Mouse (Mus musculus): ENCODE measurements around the gene E2f6. TPM values are rescaled to one million over a fixed set of nuclear protein-coding genes. Genes with fewer than 3 reads are reported as not detected.
A peak's percentile ranks its signal among the peaks of the same experiment; 100 is the strongest.

E2f6 gene
- total RNA-seq, 2 experiments from 2014 or later: 23.8 to 26.5 TPM

GRCm38 (mm10) chr12:16837766-16838165, 27.0 kb downstream of the E2f6 start:
- intact Hi-C loops (cut with DNase I): loop anchor here (5.0 to 10.0 kb wide), 2 partner anchors 60 to 707 kb away; partner anchors contain the start of gene Odc1
- DNase-seq (ENCODE audit: low spot score in 2 of 2): no peak

DNA sequence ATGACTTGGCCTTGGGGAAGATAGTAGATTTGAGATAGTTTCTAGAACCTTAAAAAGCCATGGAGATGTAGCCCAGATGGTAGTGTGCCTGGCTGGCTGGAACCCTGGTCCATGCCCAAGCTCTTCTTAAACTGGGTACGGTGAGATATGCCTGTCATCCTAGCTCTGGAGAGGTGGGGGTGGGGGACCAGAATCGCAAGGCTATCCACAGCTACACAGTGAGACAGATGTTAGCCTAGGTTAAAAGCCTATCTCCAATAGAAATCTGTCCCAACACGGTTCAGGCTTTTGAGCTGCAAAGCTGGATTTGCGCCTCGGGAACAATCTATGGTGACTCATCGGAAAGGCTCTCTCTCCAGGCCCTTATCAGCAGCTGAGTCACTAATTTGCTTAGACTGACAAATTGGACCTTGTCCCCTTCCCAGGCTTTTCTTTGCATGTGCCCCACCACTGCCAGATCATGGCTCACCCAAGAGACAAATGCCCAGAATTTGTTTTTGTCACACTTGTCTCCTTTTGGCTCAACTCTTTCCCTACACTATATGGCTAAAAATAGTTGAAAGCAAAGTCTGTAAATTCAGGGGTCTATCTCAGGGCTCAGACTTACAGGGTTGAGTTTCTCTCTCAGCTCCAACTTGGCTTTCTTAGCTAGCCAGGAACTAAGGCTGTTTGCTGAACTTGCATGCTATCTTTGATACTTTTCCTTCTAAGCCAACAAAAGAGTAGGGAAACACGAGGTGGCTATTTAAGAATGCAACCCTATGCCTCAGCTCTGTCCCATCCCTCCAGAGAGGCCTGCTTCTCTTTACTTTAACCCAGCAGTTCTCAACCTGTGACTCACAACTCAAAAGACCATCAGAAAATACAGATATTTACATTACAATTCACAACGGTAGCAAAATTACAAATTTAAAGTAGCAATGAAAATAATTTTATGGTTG, 30.3 kb downstream of the E2f6 start:
- intact Hi-C loops (cut with DNase I): no loop called here
- DNase-seq (ENCODE audit: low spot score in 2 of 2): no peak

- DNase-seq (ENCODE audit: low spot score in 2 of 2): peak; percentile 44 to 45
- intact Hi-C loops (cut with DNase I): no loop called here
Measured at GRCm38 (mm10) chr12:16844623-16845592, 34.1 kb downstream of the E2f6 start.

GRCm38 (mm10) chr12:16847204-16847792, 36.5 kb downstream of the E2f6 start:
- intact Hi-C loops (cut with DNase I): no loop called here
- no peak for DNase-seq (ENCODE audit: low spot score in 2 of 2)

DNA sequence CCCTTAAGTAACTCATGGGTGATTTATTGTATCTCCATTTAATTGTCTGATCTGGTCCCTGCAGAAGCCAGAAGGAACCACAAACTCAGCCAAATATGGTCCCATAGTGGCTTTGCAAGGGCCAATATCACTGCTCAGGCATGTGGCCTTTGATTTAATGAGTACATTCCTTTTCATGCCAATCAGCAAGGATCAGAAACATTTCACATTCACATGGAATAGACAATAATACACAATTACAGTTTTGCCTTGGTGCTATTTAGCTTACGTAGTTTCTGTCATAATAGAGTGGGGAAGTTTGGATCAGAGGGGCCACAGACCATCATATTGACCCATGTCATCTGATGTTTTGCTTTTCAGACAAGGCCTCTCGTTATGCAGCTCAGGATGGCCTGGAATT, 37.7 kb downstream of the E2f6 start:
- intact Hi-C loops (cut with DNase I): no loop called here
- no peak for DNase-seq (ENCODE audit: low spot score in 2 of 2)

DNA sequence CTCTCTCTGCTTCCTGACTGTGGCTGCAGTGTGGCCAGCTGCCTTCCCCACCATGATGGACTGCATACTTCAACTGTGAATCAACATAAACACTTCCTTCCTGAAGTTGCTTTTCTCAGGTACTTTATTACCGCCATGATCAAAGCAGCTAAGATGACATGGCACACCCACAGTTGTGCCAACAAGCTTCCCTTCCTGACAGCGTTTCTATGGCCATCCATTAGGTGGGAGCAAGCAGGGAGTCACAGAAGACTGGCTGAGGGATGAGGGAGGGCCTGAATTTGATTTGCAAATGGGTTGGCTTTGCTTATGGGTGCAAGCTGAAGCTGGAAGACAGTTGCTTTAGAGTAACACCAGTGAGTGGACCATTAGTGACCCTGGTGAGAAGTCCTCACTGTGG, 39.1 kb downstream of the E2f6 start:
- no peak for DNase-seq (ENCODE audit: low spot score in 2 of 2)
- intact Hi-C loops (cut with DNase I): no loop called here

GRCm38 (mm10) chr12:16850431-16851375, 39.9 kb downstream of the E2f6 start:
- DNase-seq (ENCODE audit: low spot score in 2 of 2): peak; percentile 54 to 79
- intact Hi-C loops (cut with DNase I): no loop called here

GRCm38 (mm10) chr12:16853431-16854165, 42.8 kb downstream of the E2f6 start:
- DNase-seq (ENCODE audit: low spot score in 2 of 2): peak in 1 of 2 experiments; percentile 39
- intact Hi-C loops (cut with DNase I): no loop called here

- peak; percentile 74 to 91 for DNase-seq (ENCODE audit: low spot score in 2 of 2)
- intact Hi-C loops (cut with DNase I): no loop called here
Measured at GRCm38 (mm10) chr12:16855632-16856305, 45.0 kb downstream of the E2f6 start.

DNA sequence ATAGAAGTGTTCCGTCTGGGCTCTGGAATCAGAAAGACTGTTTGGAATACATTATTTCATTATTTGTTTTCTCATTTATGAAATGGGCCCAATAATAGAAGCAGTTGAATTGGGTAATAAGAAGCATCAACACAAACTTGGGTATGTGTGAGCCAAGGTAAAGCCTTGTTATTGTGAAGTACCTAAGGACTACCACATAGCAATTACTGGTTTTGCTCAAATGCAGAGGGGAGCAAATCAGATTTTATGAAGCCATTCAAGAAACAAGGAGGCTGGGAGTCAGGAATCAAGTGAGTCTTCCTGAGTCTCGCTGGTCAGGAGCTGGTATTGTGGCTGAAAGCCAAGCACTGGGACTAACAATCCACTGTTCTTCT, 45.5 kb downstream of the E2f6 start:
- DNase-seq (ENCODE audit: low spot score in 2 of 2): no peak
- intact Hi-C loops (cut with DNase I): no loop called here

- intact Hi-C loops (cut with DNase I): no loop called here
- no peak for DNase-seq (ENCODE audit: low spot score in 2 of 2)
Measured at GRCm38 (mm10) chr12:16858081-16858480, 47.3 kb downstream of the E2f6 start.

- no peak for DNase-seq (ENCODE audit: low spot score in 2 of 2)
- intact Hi-C loops (cut with DNase I): no loop called here
Measured at GRCm38 (mm10) chr12:16859781-16860180, 49.0 kb downstream of the E2f6 start.

GRCm38 (mm10) chr12:16860533-16860932, 49.8 kb downstream of the E2f6 start:
- intact Hi-C loops (cut with DNase I): no loop called here
- no peak for DNase-seq (ENCODE audit: low spot score in 2 of 2)

DNA sequence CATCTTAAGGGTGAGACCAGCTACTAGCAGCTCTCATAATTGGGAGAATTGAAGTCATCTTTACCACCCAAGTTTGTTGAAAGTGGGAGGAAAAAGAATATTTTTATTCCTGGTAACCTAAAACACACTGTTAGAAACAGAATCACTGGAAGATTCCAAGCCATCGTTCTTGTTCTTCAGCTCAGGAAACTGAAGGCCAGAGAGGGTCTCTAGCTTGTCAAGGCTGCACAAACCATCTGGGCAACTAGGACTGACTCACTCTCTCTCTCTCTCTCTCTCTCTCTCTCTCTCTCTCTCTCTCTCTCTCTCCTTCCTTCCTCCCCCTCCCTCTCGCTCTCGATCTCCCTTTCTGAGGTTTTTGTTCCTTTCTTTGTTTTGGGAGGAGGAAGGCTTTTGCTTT, 50.2 kb downstream of the E2f6 start:
- no peak for DNase-seq (ENCODE audit: low spot score in 2 of 2)
- intact Hi-C loops (cut with DNase I): no loop called here

GRCm38 (mm10) chr12:16864477-16864876, 53.7 kb downstream of the E2f6 start:
- no peak for DNase-seq (ENCODE audit: low spot score in 2 of 2)
- intact Hi-C loops (cut with DNase I): no loop called here

DNA sequence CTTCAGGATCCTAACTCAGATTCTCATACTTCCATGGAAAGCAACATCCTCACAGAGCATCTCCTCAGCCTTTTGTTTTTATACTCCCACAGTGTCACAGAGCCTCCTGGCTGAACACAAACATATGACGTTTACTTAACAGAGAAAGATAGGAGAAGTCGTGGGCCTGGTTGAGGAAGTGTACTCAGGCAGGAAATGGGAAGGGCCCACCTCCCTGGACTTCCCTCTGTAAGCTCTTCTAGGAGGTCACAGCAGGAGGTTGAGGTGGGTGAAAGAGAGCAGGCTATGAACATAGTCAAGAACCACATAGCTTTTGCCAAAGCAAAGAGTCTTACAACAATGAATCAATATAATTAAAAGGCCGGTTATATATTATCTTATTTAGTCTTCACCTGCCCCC, 55.1 kb downstream of the E2f6 start:
- no peak for DNase-seq (ENCODE audit: low spot score in 2 of 2)
- intact Hi-C loops (cut with DNase I): no loop called here

- intact Hi-C loops (cut with DNase I): no loop called here
- no peak for DNase-seq (ENCODE audit: low spot score in 2 of 2)
Measured at GRCm38 (mm10) chr12:16866460-16866859, 55.7 kb downstream of the E2f6 start.

GRCm38 (mm10) chr12:16867306-16867705, 56.5 kb downstream of the E2f6 start:
- DNase-seq (ENCODE audit: low spot score in 2 of 2): no peak
- intact Hi-C loops (cut with DNase I): no loop called here
